Mouse (Mus musculus): Measurements from ENCODE around the gene Ccdc63.

GRCm38 (mm10) chr5:122060767-122061333 lies 79.8 kb downstream of the Ccdc63 start:
- TF ChIP-seq CTCF (conservative IDR thresholded peaks at IDR 0.05; ENCODE audit: low read length) (no peak), POU5F1 (IDR thresholded peaks at IDR 0.05; ENCODE audit: borderline replicate concordance, low read length) (no peak), NANOG (IDR thresholded peaks at IDR 0.05; ENCODE audit: borderline replicate concordance, low read length) (no peak)
